Mouse (Mus musculus): ENCODE measurements around the gene Rpap1.
"Not testable (repeated sequence)": the region's sequence is repeated elsewhere in the genome, so short reads cannot be mapped to it uniquely, and the experiment has no call there.

Gene Rpap1

DNA sequence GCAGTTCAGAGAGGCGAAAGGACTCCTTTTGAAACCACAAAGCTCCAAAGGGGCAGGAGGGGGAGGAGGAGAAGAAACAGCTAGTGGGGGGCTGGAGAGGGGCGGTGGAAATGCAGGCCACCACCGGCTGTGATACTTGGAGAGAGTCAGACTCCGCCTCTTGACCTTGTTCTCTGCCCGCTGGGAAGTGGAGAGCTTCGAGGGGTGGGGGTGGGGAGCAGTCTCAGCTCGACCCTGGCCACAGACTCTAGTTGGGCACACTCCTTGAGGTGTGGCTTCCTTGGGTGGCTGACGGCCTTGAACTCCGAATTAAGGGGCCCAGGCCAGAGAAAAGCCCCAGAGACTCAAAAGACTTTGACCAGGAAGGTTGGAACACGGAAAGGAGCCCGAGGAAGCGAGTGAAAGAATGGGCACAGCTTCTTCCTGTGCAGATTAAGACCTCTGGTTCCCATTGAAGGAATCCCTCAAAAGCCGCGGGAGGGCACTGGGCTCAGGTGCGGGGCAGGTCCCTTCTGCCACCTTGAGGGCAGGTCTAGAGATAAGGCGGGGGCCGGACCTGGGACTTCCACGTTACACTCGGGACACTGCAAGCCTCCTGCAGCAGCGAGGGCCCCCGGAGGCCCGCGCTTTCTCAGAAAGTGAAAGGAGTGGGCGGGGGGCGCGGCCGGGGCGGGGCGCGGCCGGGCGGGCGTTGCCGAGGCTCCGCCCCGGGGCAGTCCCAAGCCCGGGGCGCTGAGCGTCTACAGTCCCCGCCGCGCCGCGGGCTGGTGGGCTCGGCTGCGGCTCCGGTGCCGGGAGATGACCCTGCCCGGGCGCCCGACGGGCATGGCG lies 45.5 kb downstream of the Rpap1 start, which contains the start of gene Itpka:
Gene Itpka, plus strand, starts transcription at position 757 of the 831 bp plus-strand sequence.
- in situ Hi-C loops (cut with MboI): no loop called here

DNA sequence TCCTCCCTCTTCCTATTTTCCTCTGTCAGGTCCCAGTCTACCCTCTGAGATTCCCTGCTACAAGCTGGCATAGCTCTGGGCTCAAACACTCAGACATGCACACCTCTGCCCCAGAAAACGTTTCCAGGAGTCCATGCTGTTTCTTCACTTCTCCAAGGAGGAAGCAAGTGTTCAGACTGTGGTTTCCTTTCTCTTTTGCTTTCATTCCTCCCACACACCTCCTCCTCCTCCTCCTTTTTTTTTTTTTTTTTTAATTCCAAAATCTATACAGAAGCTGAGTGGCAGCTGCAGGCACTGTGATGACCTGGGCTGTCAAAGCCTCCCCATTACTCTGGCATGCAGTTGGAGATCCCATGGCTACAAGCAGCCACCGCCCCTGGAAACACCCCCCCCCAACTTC lies 46.8 kb downstream of the Rpap1 start:
- in situ Hi-C loops (cut with MboI): no loop called here

DNA sequence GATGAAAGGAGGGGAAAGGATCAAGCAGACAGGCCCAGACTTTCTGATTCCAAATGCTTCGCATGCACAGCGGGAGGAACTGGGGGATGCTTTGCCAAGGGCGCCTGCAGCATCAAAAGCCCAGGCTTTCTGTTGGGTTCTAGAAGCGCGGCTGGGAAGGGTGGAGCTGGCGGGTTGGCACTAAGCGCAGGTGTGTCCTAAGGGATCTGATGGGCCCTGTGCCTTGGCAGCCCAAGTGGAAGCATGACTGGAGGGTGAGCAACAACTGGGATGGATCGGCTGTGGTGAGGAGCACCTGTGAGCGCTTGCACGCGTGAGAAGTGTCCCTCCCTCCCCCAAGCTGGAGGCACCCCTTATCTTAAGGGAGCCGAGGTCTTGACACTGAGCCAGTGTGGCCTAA lies 50.2 kb downstream of the Rpap1 start:
- in situ Hi-C loops (cut with MboI): no loop called here

DNA sequence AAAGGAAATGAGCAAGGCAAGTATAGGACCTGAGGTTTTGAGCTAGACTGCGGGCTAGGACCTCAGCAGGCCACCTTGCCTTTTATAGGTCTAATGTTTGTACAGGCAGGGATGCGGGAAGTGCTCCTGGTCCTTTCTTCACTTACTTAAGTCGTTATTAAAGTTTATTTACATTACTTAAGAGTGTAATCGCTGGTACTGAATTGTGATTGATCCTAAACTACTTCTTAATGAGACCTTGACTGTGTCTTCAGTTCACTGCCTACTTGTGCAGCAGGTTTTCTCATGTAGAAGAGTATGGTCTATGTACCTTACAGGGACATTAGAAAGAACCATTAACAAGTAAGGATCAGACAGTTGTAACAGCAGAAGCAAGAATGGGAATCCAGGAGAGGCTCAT lies 56.6 kb downstream of the Rpap1 start:
- in situ Hi-C loops (cut with MboI): no loop called here

DNA sequence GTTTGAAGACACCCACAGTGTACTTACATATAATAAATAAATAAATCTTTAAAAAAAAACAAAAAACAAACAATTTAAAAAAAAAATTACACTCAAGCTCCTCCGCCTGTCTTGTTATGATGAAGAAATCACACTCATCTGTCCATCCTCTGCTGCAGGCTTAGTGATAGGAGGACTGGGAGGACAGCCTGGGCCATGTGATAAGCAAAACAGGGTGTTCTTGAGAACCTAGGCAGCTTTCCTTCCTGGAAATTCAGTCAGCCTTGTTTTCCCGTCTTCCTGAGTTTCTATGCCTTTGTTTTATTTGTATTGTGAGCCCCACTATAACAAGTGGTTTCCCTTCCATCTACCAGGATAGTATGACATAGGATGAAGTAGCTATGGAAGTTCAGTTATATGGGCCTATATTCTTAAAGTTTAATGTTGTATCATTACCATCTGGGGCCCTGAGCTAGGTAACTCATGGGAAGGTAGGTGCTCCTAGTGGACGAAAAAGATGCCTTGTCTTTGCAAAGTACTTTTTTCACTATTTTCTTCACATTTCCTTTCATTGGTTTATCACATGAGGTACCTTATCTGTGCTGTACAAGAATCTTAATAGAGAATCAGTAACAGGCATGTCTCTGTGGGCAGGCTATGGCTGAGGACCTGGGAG lies 59.4 kb downstream of the Rpap1 start:
- in situ Hi-C loops (cut with MboI): no loop called here

DNA sequence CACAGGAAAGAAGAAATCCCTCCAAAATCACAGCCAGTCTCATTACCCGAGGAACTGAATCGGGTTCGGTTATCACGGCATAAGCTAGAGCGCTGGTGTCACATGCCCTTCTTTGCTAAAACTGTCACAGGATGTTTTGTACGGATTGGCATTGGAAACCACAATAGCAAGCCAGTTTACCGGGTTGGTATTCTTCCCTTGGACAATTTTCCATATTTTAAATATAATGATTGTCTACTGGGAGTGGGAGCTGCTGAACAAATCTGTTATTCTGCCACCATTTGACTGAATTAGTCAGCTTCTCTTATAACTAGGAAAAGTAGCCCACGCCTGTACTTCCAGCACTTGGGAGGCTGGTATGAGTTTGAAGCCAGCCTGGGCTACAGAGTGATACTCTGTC lies 66.3 kb downstream of the Rpap1 start:
- in situ Hi-C loops (cut with MboI): no loop called here

DNA sequence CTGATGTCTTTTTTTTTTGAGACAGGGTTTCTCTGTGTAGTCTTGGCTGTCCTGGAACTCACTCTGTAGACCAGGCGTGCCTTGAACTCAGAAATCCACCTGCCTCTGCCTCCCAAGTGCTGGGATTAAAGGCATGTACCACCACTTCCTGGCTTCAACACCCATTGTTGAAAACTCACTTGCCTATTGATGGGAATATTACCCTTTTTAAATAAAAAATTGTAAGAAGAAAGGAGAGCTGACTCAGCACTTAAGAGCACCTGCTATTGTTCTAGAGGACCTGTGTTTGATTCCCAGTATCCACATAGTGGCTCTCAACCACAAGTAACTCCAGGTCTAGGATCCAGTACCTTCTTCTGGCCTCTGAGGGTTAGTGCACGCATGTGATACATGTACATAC lies 71.5 kb downstream of the Rpap1 start:
- in situ Hi-C loops (cut with MboI): not testable (repeated sequence)

Measured in mature B cell (primary cell).